ENCODE assay signal across 23 mouse cellular contexts in the genomic region with DNA sequence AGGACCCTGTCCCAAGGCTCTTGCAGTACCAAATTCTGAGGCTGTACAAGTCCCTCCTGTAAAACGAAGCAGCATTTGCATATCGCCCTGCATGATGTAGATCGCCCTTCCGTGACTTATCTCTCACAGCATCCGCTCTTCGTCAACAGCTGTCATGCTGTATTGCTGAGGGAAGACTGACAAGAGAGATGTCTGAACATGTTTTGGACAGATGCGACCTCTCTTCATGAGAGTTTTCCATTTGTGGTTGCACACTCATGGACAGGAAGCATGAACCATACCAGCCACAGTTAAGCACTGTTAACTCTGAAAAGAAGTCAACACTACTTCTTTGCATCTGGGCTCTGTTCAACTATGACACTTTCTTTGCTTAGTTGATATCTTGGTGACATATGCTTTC.
"Had no signal": no experiment of that assay in that cellular context is flagged by ENCODE, and none has a peak within 500 bp of the region (broad histone marks: within the 10 kb centered on the region; RNA-seq: fewer than 3 reads in every experiment).

No protein-coding gene starts in this region.

- H3K9ac ChIP-seq: kidney, embryonic 15.5 days; limb, embryonic 12.5 days; limb, embryonic 15.5 days; liver, embryonic 12.5 days; liver, embryonic 15.5 days; neural tube, embryonic 12.5 days had no signal

- H3K9me3 ChIP-seq: kidney, embryonic 15.5 days; limb, embryonic 12.5 days; limb, embryonic 15.5 days; liver, embryonic 12.5 days; liver, embryonic 15.5 days; neural tube, embryonic 12.5 days had no signal

- H3K36me3 ChIP-seq: kidney, embryonic 15.5 days; limb, embryonic 12.5 days; limb, embryonic 15.5 days; liver, embryonic 12.5 days; liver, embryonic 15.5 days; neural tube, embryonic 12.5 days had no signal

- H3K27ac ChIP-seq: kidney, embryonic 15.5 days; limb, embryonic 12.5 days; limb, embryonic 15.5 days; liver, embryonic 12.5 days; liver, embryonic 15.5 days; neural tube, embryonic 12.5 days; stomach, postnatal 0 days had no signal

- H3K4me2 ChIP-seq: kidney, embryonic 15.5 days; limb, embryonic 12.5 days; limb, embryonic 15.5 days; liver, embryonic 12.5 days; liver, embryonic 15.5 days; midbrain, embryonic 11.5 days; neural tube, embryonic 12.5 days had no signal

- ATAC-seq: intestine, postnatal 0 days; liver, embryonic 12.5 days had no signal

- H3K4me1 ChIP-seq: kidney, embryonic 15.5 days; limb, embryonic 12.5 days; limb, embryonic 15.5 days; liver, embryonic 12.5 days; liver, embryonic 15.5 days; neural tube, embryonic 12.5 days had no signal

- H3K4me3 ChIP-seq: kidney, embryonic 15.5 days; limb, embryonic 12.5 days; limb, embryonic 15.5 days; liver, embryonic 12.5 days; liver, embryonic 15.5 days; neural tube, embryonic 12.5 days had no signal

- DNase-seq: kidney, adult 2 months; kidney, postnatal 14 days; kidney, postnatal 4 days; left cerebral cortex, postnatal 4 days; lung, adult 2 months; lung, postnatal 14 days; lung, postnatal 4 days; midbrain, embryonic 14.5 days; right cerebral cortex, adult 18-20 months; right cerebral cortex, postnatal 14 days; right cerebral cortex, postnatal 4 days; thymus, adult 2 months; thymus, postnatal 14 days; thymus, postnatal 4 days had no signal

- H3K27me3 ChIP-seq: kidney, embryonic 15.5 days; limb, embryonic 12.5 days; limb, embryonic 15.5 days; liver, embryonic 12.5 days; liver, embryonic 15.5 days; neural tube, embryonic 12.5 days had no signal
